Mouse (Mus musculus) liver, adult 10 weeks (tissue): Measurements from ENCODE around the gene Adgrd1. TPM values are rescaled to one million over a fixed set of nuclear protein-coding genes. Genes with fewer than 3 reads are reported as not detected.

ENCODE experiments used
- polyA plus RNA-seq: library from polyadenylated mRNA; stranded (reverse); fragments of 350-450 nt; fragmentation: Illumina TruSeq; extraction: RNeasy Lipid Tissue Mini Kit (QIAGEN cat#74804); gene quantifications from one replicate; pipeline ENCODE4 v1.2.3, GENCODE M21; 2014; ENCODE audit warnings: low read depth, low replicate concordance

The Adgrd1 gene
- 0.13 TPM for polyA plus RNA-seq

GRCm38 (mm10) chr5:129096511-129096910, at the start of gene Adgrd1:
Gene Adgrd1 (plus strand): TSS chr5:129096750.

Other genes with a start within 250 kb of the Adgrd1 start
- gene Rimbp2, start 143.3 kb upstream of the Adgrd1 start, polyA plus RNA-seq: not detected
- gene Stx2, start 88.2 kb upstream of the Adgrd1 start, polyA plus RNA-seq: 21.4 TPM
- gene Ran, start 76.7 kb upstream of the Adgrd1 start, polyA plus RNA-seq: 76.1 TPM